Mouse (Mus musculus): ENCODE data around the gene Gm10260.

DNA sequence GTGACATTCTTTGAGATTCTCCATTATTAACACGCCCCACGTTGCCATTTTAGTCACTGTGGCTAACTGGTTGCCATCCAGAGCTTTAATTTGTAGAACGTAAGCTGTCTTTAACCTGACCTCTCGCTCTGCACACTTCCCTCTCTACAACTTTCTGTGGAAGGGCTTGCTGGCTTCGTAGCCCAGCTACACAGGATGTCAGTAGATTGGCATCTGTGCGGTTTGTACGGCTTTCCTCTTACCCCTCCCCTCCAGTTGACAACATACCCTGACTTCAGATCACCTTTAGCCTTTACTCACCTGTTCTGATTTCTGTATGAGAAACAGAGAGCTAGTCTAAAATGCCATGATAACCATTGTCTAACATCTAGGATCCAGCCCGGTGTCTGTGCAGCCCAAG is 1.7 kb upstream of the Gm10260 start:
- TF ChIP-seq GATA1 (IDR thresholded peaks at IDR 0.05; ENCODE audit: low read length), result no peak
- no peak for TF ChIP-seq TAL1 (IDR thresholded peaks at IDR 0.05; ENCODE audit: low read length)
